Mouse (Mus musculus) liver, adult 2 months (tissue): ENCODE measurements around the gene Gm9999. TPM values are rescaled to one million over a fixed set of nuclear protein-coding genes. Genes with fewer than 3 reads are reported as not detected.

Experiments used
- DNase-seq: peaks from one replicate; pipeline ENCODE4 v3.0.0-alpha.2; 2011; ENCODE audit warnings: low read depth, low spot score; ENCODE audit errors: extremely low read depth
- H3K27ac ChIP-seq: fragments of 200-500 bp; replicated peaks from 2 replicates; pipeline ENCODE4 v1.5.1; 2012; ENCODE audit warnings: low read depth, mild to moderate bottlenecking, control low read depth, inconsistent platforms, low read length; ENCODE audit not compliant: insufficient read depth
- H3K27me3 ChIP-seq: fragments of 200-500 bp; 2 replicates; pipeline ENCODE4 v1.6.1; 2012; ENCODE audit warnings: mild to moderate bottlenecking, moderate library complexity, low read length, inconsistent platforms; ENCODE audit not compliant: control insufficient read depth, insufficient read depth
- H3K36me3 ChIP-seq: fragments of 200-500 bp; 2 replicates; pipeline ENCODE4 v1.6.1; 2012; ENCODE audit warnings: low read length, inconsistent platforms; ENCODE audit not compliant: control insufficient read depth, insufficient read depth
- H3K4me1 ChIP-seq: fragments of 200-500 bp; 2 replicates; pipeline ENCODE4 v1.6.1; 2011; ENCODE audit warnings: low read length; ENCODE audit not compliant: control insufficient read depth, insufficient read depth
- H3K4me3 ChIP-seq: fragments of 200-500 bp; 2 replicates; pipeline ENCODE4 v1.5.1; 2011; ENCODE audit warnings: low read depth, mild to moderate bottlenecking, control low read depth, low read length, moderate library complexity; ENCODE audit not compliant: insufficient read depth
- H3K79me2 ChIP-seq: fragments of 200-500 bp; 2 replicates; pipeline ENCODE4 v1.6.1; 2012; ENCODE audit warnings: inconsistent platforms, mild to moderate bottlenecking, low read length, moderate library complexity; ENCODE audit not compliant: control insufficient read depth, insufficient read depth
- H3K9ac ChIP-seq: fragments of 200-500 bp; 2 replicates; pipeline ENCODE4 v1.6.1; 2012; ENCODE audit warnings: low read depth, mild to moderate bottlenecking, control low read depth, inconsistent platforms, low read length
- CTCF ChIP-seq: fragments of 200-500 bp; IDR thresholded peaks from 2 replicates; pipeline ENCODE4 v1.5.1; 2011; ENCODE audit warnings: low read depth, low read length, control low read depth
- POLR2A ChIP-seq: fragments of 200-500 bp; IDR thresholded peaks from 2 replicates; pipeline ENCODE4 v1.6.1; 2011; ENCODE audit warnings: low read length, control low read depth; ENCODE audit not compliant: insufficient read depth; ENCODE audit errors: extremely low read depth
- WGBS: fragments of 180-500 bp; shearing (Covaris S2); methylation state at CpG from one replicate; pipeline ENCODE4 v1.1.7; 2018; 5-methylcytosine and 5-hydroxymethylcytosine counted together
- polyA plus RNA-seq: library from polyadenylated mRNA; depleted of rRNA; stranded (reverse); fragments of >200 nt; gene quantifications from 2 replicates; pipeline ENCODE4 v1.2.3, GENCODE M21; 2012; rRNA removed
- total RNA-seq: library from RNA; depleted of rRNA; stranded (reverse); fragments of >200 nt; gene quantifications from 2 replicates; pipeline ENCODE4 v1.2.3, GENCODE M21; 2014; rRNA removed

Gene Gm9999
- total and polyA plus RNA-seq, 2 experiments = not detected

DNA sequence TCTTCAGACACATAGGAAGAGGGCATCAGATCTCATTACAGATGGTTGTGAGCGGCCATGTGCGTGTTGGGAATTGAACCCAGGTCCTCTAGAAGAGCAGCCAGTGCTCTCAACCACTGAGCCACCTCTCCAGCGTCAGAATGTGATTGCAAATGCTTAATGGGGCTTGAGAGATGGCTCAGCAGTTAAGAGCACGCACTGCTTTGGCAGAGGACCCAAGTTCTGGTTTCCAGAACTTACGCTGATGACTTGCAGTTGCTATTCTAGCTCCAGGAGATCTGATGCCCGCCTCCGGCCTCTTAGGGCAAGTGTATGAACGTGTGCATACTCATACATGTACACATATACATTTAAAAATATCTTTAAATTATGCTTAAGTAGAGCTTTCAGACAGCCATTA, 52.0 kb downstream of the Gm9999 start:
- TF ChIP-seq CTCF = no peak
- no peak for TF ChIP-seq POLR2A
- no peaks in the 10 kb centered on the region for H3K27me3 ChIP-seq
- H3K4me1 ChIP-seq = no peaks in the 10 kb centered on the region
- no peak overlapping the region for H3K9ac ChIP-seq
- no peak overlapping the region for H3K27ac ChIP-seq
- no peak for DNase-seq
- H3K4me3 ChIP-seq = no peak overlapping the region
- 80% methylated on average over 8 of the region's 8 CpGs for WGBS
- no peaks in the 10 kb centered on the region for H3K36me3 ChIP-seq
- H3K79me2 ChIP-seq = no peaks in the 10 kb centered on the region

Other genes with a start within 250 kb of the Gm9999 start
- 18.9 and 23.7 TPM in 2 replicates for gene Saa1, start 240.6 kb upstream of the Gm9999 start, total RNA-seq
- 22.0 and 30.0 TPM in 2 replicates for gene Saa1, start 240.6 kb upstream of the Gm9999 start, polyA plus RNA-seq
- gene Saa2, start 231.8 kb upstream of the Gm9999 start, total RNA-seq = 16.0 and 25.5 TPM in 2 replicates
- 12.5 and 13.3 TPM in 2 replicates for gene Saa2, start 231.8 kb upstream of the Gm9999 start, polyA plus RNA-seq
- gene Hps5, start 187.5 kb upstream of the Gm9999 start, total RNA-seq = 11.3 and 11.8 TPM in 2 replicates
- 7.3 and 9.0 TPM in 2 replicates for gene Hps5, start 187.5 kb upstream of the Gm9999 start, polyA plus RNA-seq
- 30.9 and 33.2 TPM in 2 replicates for gene Gtf2h1, start 187.5 kb upstream of the Gm9999 start, total RNA-seq
- gene Gtf2h1, start 187.5 kb upstream of the Gm9999 start, polyA plus RNA-seq = 6.3 and 6.7 TPM in 2 replicates
- 442 and 520 TPM in 2 replicates for gene Ldha, start 142.1 kb upstream of the Gm9999 start, total RNA-seq
- 594 and 718 TPM in 2 replicates for gene Ldha, start 142.1 kb upstream of the Gm9999 start, polyA plus RNA-seq
- not detected in 2 replicates for gene Ldhc, start 122.4 kb upstream of the Gm9999 start, total RNA-seq
- not detected in 2 replicates for gene Ldhc, start 122.4 kb upstream of the Gm9999 start, polyA plus RNA-seq
- 19.5 and 20.3 TPM in 2 replicates for gene Tsg101, start 63.6 kb upstream of the Gm9999 start, total RNA-seq
- gene Tsg101, start 63.6 kb upstream of the Gm9999 start, polyA plus RNA-seq = 33.4 and 43.6 TPM in 2 replicates
- gene Uevld, start 25.1 kb upstream of the Gm9999 start, total RNA-seq = 9.8 and 10.2 TPM in 2 replicates
- gene Uevld, start 25.1 kb upstream of the Gm9999 start, polyA plus RNA-seq = 2.7 and 3.0 TPM in 2 replicates
- 7.5 and 7.6 TPM in 2 replicates for gene Spty2d1, start 24.8 kb downstream of the Gm9999 start, total RNA-seq
- gene Spty2d1, start 24.8 kb downstream of the Gm9999 start, polyA plus RNA-seq = 2.9 and 3.2 TPM in 2 replicates
- 5.7 and 7.0 TPM in 2 replicates for gene Tmem86a, start 67.0 kb downstream of the Gm9999 start, total RNA-seq
- gene Tmem86a, start 67.0 kb downstream of the Gm9999 start, polyA plus RNA-seq = 9.1 and 16.1 TPM in 2 replicates
- not detected in 2 replicates for gene Ptpn5, start 150.1 kb downstream of the Gm9999 start, total RNA-seq
- 0.02 TPM in 1 of 2 replicates, not detected in the other for gene Ptpn5, start 150.1 kb downstream of the Gm9999 start, polyA plus RNA-seq
- gene Mrgpra6, start 221.3 kb downstream of the Gm9999 start, total RNA-seq = not detected in 2 replicates
- gene Mrgpra6, start 221.3 kb downstream of the Gm9999 start, polyA plus RNA-seq = not detected in 2 replicates